Mouse (Mus musculus) kidney, postnatal 14 days (tissue): ENCODE data around the gene Ogfod2.

Experiments used
- DNase-seq: peaks from one replicate; pipeline ENCODE4 v3.0.0; 2022; ENCODE audit warnings: mixed read lengths

Gene Ogfod2

GRCm38 (mm10) chr5:124158305-124158704, 46.2 kb downstream of the Ogfod2 start:
- DNase-seq = no peak

- DNase-seq = no peak
Observed at GRCm38 (mm10) chr5:124159453-124159852, 47.4 kb downstream of the Ogfod2 start.

- no peak for DNase-seq
Observed at GRCm38 (mm10) chr5:124161831-124162230, 49.7 kb downstream of the Ogfod2 start.

GRCm38 (mm10) chr5:124162577-124162976, 50.5 kb downstream of the Ogfod2 start:
- DNase-seq = peak; percentile 79

GRCm38 (mm10) chr5:124163445-124163844, 51.3 kb downstream of the Ogfod2 start:
- no peak for DNase-seq
